Mouse (Mus musculus) forebrain, embryonic 13.5 days (tissue): ENCODE data around the gene Cdk15. TPM values are rescaled to one million over a fixed set of nuclear protein-coding genes. Genes with fewer than 3 reads are reported as not detected.

Experiments
- ATAC-seq: fragments of 200-750 bp; cut with Nextera tagmentation; 2 replicates; pipeline ENCODE4 v1.8.0; 2017
- H3K27ac ChIP-seq: fragments of 300-500 bp; sonication (generic); 2 replicates; pipeline ENCODE4 v1.5.1; 2015; ENCODE audit warnings: inconsistent platforms, mild to moderate bottlenecking, moderate library complexity
- H3K27me3 ChIP-seq: fragments of 300-500 bp; sonication (generic); 2 replicates; pipeline ENCODE4 v1.6.1; 2015; ENCODE audit warnings: mild to moderate bottlenecking, inconsistent platforms
- H3K36me3 ChIP-seq: fragments of 300-500 bp; sonication (generic); 2 replicates; pipeline ENCODE4 v1.6.1; 2015; ENCODE audit warnings: mild to moderate bottlenecking, inconsistent platforms; ENCODE audit not compliant: poor library complexity, severe bottlenecking
- H3K4me1 ChIP-seq: fragments of 300-500 bp; sonication (generic); 2 replicates; pipeline ENCODE4 v1.6.1; 2015; ENCODE audit warnings: inconsistent platforms
- H3K4me2 ChIP-seq: fragments of 300-500 bp; sonication (generic); 2 replicates; pipeline ENCODE4 v1.6.1; 2015; ENCODE audit warnings: inconsistent platforms, mild to moderate bottlenecking, moderate library complexity
- H3K4me3 ChIP-seq: fragments of 300-500 bp; sonication (generic); 2 replicates; pipeline ENCODE4 v1.5.1; 2015; ENCODE audit warnings: mild to moderate bottlenecking, inconsistent platforms
- H3K9ac ChIP-seq: fragments of 300-500 bp; sonication (generic); 2 replicates; pipeline ENCODE4 v1.6.1; 2015; ENCODE audit warnings: mild to moderate bottlenecking, inconsistent platforms
- H3K9me3 ChIP-seq: fragments of 300-500 bp; sonication (generic); replicated peaks from 2 replicates; pipeline ENCODE4 v1.6.1; 2016; ENCODE audit warnings: inconsistent platforms
- WGBS: fragments of 180-500 bp; shearing (Covaris S2); methylation state at CpG from one replicate; pipeline ENCODE4 v1.1.7; 2015; 5-methylcytosine and 5-hydroxymethylcytosine counted together
- polyA plus RNA-seq: library from polyadenylated mRNA; unstranded; fragments of >200 nt; fragmentation: Nextera tagmentation; extraction: Ambion mirVana; gene quantifications from 2 replicates; pipeline ENCODE4 v1.2.1, GENCODE M21; 2015

Gene Cdk15
- polyA plus RNA-seq, 1 experiment from 2014 or later = 0.39 TPM

DNA sequence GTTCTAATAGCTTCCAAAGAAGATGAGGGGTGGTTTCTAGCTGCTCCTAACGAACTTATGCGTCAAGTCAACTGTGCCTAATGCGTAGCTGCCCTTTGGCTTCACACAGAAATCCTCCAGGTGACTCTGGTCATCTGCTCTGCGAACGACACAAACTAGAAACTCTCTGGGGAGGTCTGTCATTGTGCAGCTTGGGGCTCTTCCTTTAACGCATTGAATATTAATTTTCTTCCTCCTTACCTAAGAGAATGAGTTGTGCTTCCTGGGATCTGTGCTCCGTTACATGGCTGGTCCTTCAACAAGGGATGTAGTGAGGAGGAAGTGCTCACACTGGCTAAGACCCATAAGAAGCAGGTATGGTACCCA, 112.6 kb downstream of the Cdk15 start:
- no peak overlapping the region for H3K4me3 ChIP-seq
- no peaks in the 10 kb centered on the region for H3K36me3 ChIP-seq
- no peak for ATAC-seq
- no peaks in the 10 kb centered on the region for H3K9me3 ChIP-seq
- no peak overlapping the region for H3K27ac ChIP-seq
- no peaks in the 10 kb centered on the region for H3K4me1 ChIP-seq
- WGBS = 63% methylated on average over 7 of the region's 7 CpGs
- H3K9ac ChIP-seq = no peak overlapping the region
- no peaks in the 10 kb centered on the region for H3K27me3 ChIP-seq
- no peak overlapping the region for H3K4me2 ChIP-seq

- Histone ChIP-seq H3K4me1 (no peaks in the 10 kb centered on the region), H3K27ac (no peak overlapping the region), H3K4me3 (no peak overlapping the region), H3K36me3 (no peaks in the 10 kb centered on the region), H3K9ac (no peak overlapping the region), H3K27me3 (no peaks in the 10 kb centered on the region), H3K4me2 (no peak overlapping the region), H3K9me3 (no peaks in the 10 kb centered on the region)
- ATAC-seq = no peak
Observed at GRCm38 (mm10) chr1:59370355-59370950, 113.7 kb downstream of the Cdk15 start.

GRCm38 (mm10) chr1:59376021-59376548, 119.4 kb downstream of the Cdk15 start:
- H3K9ac ChIP-seq = no peak overlapping the region
- peaks cover 10% of the 10 kb centered on the region for H3K4me1 ChIP-seq
- H3K4me3 ChIP-seq = no peak overlapping the region
- peak; percentile 30; the same call in 1 of the 2 replicates for ATAC-seq
- no peaks in the 10 kb centered on the region for H3K9me3 ChIP-seq
- H3K27me3 ChIP-seq = no peaks in the 10 kb centered on the region
- peak overlapping the region; percentile 33 for H3K4me2 ChIP-seq
- H3K27ac ChIP-seq = no peak overlapping the region
- 6% methylated on average over 13 of the region's 13 CpGs for WGBS
- H3K36me3 ChIP-seq = no peaks in the 10 kb centered on the region

- Histone ChIP-seq H3K4me3 (no peak overlapping the region), H3K4me2 (peak overlapping the region; percentile 33; the same call in 1 of the 2 replicates), H3K36me3 (no peaks in the 10 kb centered on the region), H3K27ac (no peak overlapping the region), H3K9me3 (no peaks in the 10 kb centered on the region), H3K27me3 (no peaks in the 10 kb centered on the region), H3K9ac (no peak overlapping the region), H3K4me1 (peaks cover 10% of the 10 kb centered on the region)
- WGBS = 11% methylated on average over 3 of the region's 3 CpGs
- peak; percentile 45; the same call in 1 of the 2 replicates for ATAC-seq
Observed at GRCm38 (mm10) chr1:59376557-59376956, 119.9 kb downstream of the Cdk15 start.

DNA sequence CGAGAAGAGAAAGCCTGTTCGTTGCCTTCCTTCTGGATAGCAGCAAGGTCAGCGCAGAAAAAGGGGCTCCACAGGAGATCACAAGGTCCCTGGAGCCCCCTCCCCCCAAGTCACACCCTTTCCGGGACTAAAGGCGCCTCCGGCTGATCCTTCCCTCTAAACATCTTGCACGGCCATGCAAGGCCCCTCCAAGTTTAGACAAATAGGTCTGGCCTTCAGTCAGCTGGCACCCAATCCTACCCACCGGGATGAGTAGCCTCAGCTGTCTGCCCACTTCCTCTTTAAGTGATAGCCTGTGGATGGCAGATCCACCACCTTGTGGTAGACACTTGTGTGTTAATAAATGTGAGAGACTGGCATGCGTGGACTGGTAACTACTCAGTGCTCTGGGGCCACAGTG, 120.6 kb downstream of the Cdk15 start:
- no peak overlapping the region for H3K4me3 ChIP-seq
- no peaks in the 10 kb centered on the region for H3K9me3 ChIP-seq
- H3K36me3 ChIP-seq = no peaks in the 10 kb centered on the region
- H3K9ac ChIP-seq = no peak overlapping the region
- no peaks in the 10 kb centered on the region for H3K27me3 ChIP-seq
- 77% methylated on average over 9 of the region's 9 CpGs for WGBS
- H3K4me2 ChIP-seq = no peak overlapping the region
- H3K27ac ChIP-seq = no peak overlapping the region
- no peak for ATAC-seq
- peaks cover 10% of the 10 kb centered on the region for H3K4me1 ChIP-seq

DNA sequence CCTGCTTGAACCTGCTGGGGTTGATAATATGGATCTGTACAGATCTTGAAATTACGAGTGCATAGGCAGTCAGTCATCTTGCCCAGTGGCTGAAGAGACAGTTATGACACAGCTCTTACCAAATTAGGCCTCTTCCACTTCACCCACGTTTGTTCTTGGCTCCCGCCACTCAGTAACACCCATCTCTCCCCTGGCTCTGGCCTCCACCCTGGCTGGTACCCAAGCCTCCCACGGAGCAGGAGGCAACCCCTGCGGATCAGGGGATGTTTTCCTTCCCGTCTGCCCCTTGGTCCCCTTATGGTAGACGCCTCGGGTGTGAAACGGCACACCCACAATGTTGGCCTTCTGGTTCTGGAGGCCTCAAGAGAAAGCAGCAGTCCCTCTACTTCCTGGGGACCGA, 124.2 kb downstream of the Cdk15 start:
- WGBS = 76% methylated on average over 10 of the region's 10 CpGs

GRCm38 (mm10) chr1:59381483-59381882, 124.8 kb downstream of the Cdk15 start:
- WGBS = 62% methylated on average over 7 of the region's 7 CpGs
- Histone ChIP-seq H3K4me1 (peaks cover 3% of the 10 kb centered on the region), H3K27me3 (0 out of 2 replicates have a peak, but pooled peaks cover 3% of the 10 kb centered on the region), H3K9me3 (no peaks in the 10 kb centered on the region), H3K27ac (no peak overlapping the region), H3K4me3 (no peak overlapping the region), H3K36me3 (no peaks in the 10 kb centered on the region), H3K9ac (no peak overlapping the region), H3K4me2 (no peak overlapping the region)
- no peak for ATAC-seq

More for the DNA sequence above, 124.2 kb downstream of the Cdk15 start:
- Histone ChIP-seq H3K36me3 (no peaks in the 10 kb centered on the region), H3K4me2 (no peak overlapping the region), H3K4me3 (no peak overlapping the region), H3K27me3 (0 out of 2 replicates have a peak, but pooled peaks cover 3% of the 10 kb centered on the region), H3K9me3 (no peaks in the 10 kb centered on the region), H3K9ac (no peak overlapping the region), H3K27ac (no peak overlapping the region), H3K4me1 (peaks cover 9% of the 10 kb centered on the region)
- ATAC-seq = no peak

DNA sequence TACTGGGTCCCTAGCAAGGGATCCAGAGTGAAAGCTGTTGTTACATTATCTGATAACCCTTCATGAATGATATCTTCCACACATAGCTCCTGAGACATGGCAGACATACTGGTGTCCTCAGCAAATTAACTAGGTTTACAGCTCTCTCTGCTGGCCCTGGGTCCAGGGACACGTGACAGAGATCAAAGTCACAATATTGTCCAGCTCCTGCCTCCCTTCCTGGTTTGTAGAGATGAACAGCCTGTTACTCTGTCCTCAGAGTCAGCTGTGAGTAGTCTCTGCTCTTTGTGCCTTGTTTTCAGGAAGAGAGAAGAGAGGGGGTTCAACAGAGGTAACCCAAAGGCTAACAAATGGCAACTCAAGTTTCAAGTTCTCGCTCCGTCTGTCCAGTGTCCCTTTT, 125.8 kb downstream of the Cdk15 start:
- H3K9me3 ChIP-seq = no peaks in the 10 kb centered on the region

DNA sequence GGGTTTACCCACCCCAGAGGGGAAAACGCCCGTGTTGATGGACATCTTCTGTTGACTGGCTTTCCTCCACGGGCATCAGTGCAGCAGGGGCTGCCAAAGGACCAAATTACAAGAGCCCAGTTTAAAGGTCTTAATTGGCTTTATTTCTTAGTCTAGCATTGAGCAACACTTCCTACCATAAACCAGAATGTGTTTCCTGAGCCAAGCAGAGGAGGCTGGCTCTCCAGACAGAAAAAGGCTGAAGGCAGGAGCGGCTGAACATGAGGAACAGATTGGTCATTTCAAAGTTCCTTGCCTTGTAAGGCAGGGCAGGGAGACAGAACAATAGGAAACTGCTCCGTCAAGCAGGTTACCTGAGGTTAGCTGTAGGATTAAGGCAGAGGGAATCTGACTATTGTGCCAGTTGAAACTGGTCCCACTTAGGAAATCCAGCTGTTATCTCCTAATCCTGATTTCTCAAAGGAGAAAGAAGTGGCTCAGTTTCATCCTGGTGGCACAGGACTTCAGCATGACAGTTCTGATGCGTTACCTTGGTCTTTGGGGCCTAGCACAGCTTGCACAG, 126.4 kb downstream of the Cdk15 start:
- Histone ChIP-seq H3K4me2 (no peak overlapping the region), H3K36me3 (no peaks in the 10 kb centered on the region), H3K27ac (no peak overlapping the region), H3K4me3 (no peak overlapping the region), H3K27me3 (0 out of 2 replicates have a peak, but pooled peaks cover 3% of the 10 kb centered on the region), H3K9ac (no peak overlapping the region), H3K4me1 (peaks cover 7% of the 10 kb centered on the region), H3K9me3 (no peaks in the 10 kb centered on the region)
- ATAC-seq = no peak
- WGBS = 59% methylated on average over 6 of the region's 6 CpGs

More for the DNA sequence above, 125.8 kb downstream of the Cdk15 start:
- Histone ChIP-seq H3K4me2 (no peak overlapping the region), H3K4me1 (peaks cover 2% of the 10 kb centered on the region; the same call in 1 of the 2 replicates), H3K27me3 (0 out of 2 replicates have a peak, but pooled peaks cover 3% of the 10 kb centered on the region), H3K36me3 (no peaks in the 10 kb centered on the region), H3K27ac (no peak overlapping the region), H3K4me3 (no peak overlapping the region), H3K9ac (no peak overlapping the region)
- ATAC-seq = no peak
- 95% methylated on average over 3 of the region's 3 CpGs for WGBS

DNA sequence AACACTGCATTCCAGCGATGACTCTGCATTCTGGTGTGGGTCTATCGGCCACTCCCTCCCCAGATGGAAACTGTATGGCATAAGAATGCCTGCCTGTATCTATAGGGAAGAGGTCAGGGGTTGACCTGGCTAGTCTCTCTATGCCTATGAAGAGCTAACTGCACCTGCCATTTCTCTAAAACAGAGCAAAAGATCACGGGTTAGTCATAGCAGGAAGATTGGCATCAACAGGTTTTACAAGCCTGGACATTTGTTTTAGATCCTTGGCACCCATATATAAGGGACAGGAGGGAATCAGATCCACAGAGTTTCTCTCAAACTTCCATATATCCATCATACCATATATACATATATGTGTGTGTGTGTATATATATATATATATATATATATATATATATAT, 127.7 kb downstream of the Cdk15 start:
- Histone ChIP-seq H3K4me1 (peaks cover 7% of the 10 kb centered on the region), H3K36me3 (no peaks in the 10 kb centered on the region), H3K4me3 (no peak overlapping the region), H3K9me3 (no peaks in the 10 kb centered on the region), H3K4me2 (no peak overlapping the region), H3K27ac (no peak overlapping the region), H3K27me3 (0 out of 2 replicates have a peak, but pooled peaks cover 3% of the 10 kb centered on the region), H3K9ac (no peak overlapping the region)
- WGBS = 89% methylated on average over 3 of the region's 3 CpGs
- ATAC-seq = no peak

- Histone ChIP-seq H3K4me2 (no peak overlapping the region), H3K36me3 (no peaks in the 10 kb centered on the region), H3K9ac (no peak overlapping the region), H3K27me3 (0 out of 2 replicates have a peak, but pooled peaks cover 3% of the 10 kb centered on the region), H3K4me1 (peaks cover 7% of the 10 kb centered on the region), H3K9me3 (no peaks in the 10 kb centered on the region), H3K27ac (no peak overlapping the region), H3K4me3 (no peak overlapping the region)
- WGBS = 77% methylated on average over 6 of the region's 6 CpGs
- ATAC-seq = no peak
Observed at GRCm38 (mm10) chr1:59385641-59386040, 128.9 kb downstream of the Cdk15 start.

GRCm38 (mm10) chr1:59387542-59388314, 131.0 kb downstream of the Cdk15 start:
- Histone ChIP-seq H3K4me2 (no peak overlapping the region), H3K36me3 (no peaks in the 10 kb centered on the region), H3K9me3 (no peaks in the 10 kb centered on the region), H3K27ac (peak overlapping the region; percentile 63), H3K9ac (no peak overlapping the region), H3K4me3 (no peak overlapping the region), H3K27me3 (no peaks in the 10 kb centered on the region), H3K4me1 (peaks cover 7% of the 10 kb centered on the region)
- ATAC-seq = no peak
- 41% methylated on average over 3 of the region's 3 CpGs for WGBS
